Mouse (Mus musculus) hindbrain, embryonic 10.5 days (tissue): ENCODE measurements at regions not wholly inside any gene's neighbourhood (a gene's known extent, or its start where the extent isn't known, plus 50 kb on each side); places are given as distances from the start of the nearest gene placed in this dataset.

Experiments used
- DNase-seq: peaks from one replicate; pipeline ENCODE4 v3.0.0-alpha.2; 2017; ENCODE audit warnings: low spot score
- H3K27ac ChIP-seq: fragments of 300-500 bp; sonication (generic); 2 replicates; pipeline ENCODE4 v1.5.1; 2016; ENCODE audit warnings: mild to moderate bottlenecking, moderate library complexity
- H3K27me3 ChIP-seq: fragments of 300-500 bp; sonication (generic); 2 replicates; pipeline ENCODE4 v1.6.1; 2016; ENCODE audit warnings: mild to moderate bottlenecking; ENCODE audit not compliant: poor library complexity, insufficient read depth, severe bottlenecking
- H3K36me3 ChIP-seq: fragments of 300-500 bp; sonication (generic); 2 replicates; pipeline ENCODE4 v1.6.1; 2016; ENCODE audit warnings: mild to moderate bottlenecking, moderate library complexity
- H3K4me1 ChIP-seq: fragments of 300-500 bp; sonication (generic); replicated peaks from 2 replicates; pipeline ENCODE4 v1.6.1; 2016; ENCODE audit warnings: mild to moderate bottlenecking
- H3K4me3 ChIP-seq: fragments of 300-500 bp; sonication (generic); 2 replicates; pipeline ENCODE4 v1.5.1; 2016; ENCODE audit warnings: mild to moderate bottlenecking, moderate library complexity
- H3K9me3 ChIP-seq: fragments of 300-500 bp; sonication (generic); 2 replicates; pipeline ENCODE4 v1.6.1; 2016; ENCODE audit warnings: mild to moderate bottlenecking, moderate library complexity
- WGBS: fragments of 180-500 bp; shearing (Covaris S2); methylation state at CpG from one replicate; pipeline ENCODE4 v1.1.7; 2016; 5-methylcytosine and 5-hydroxymethylcytosine counted together

DNA sequence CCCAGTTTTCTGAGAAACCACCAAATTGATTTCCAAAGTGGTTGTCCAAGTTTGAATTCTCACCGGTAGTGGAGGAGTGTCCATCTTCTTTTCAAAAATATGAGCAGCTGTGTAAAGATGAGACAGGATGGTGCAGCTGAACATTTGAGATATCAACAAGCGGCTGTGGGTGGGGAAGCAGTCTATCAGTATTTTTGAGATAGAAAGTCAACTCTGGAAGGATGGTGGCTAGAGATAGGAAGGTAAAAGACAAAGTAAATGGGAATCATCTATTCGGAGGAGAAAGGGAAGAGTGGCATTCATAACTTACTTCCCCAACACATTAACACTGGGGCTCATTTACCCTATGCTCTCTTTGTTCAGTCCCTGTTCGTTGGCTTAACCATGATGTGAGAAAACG, 146.9 kb upstream of the Gmnc start:
- Histone ChIP-seq H3K36me3 (no peaks in the 10 kb centered on the region), H3K27me3 (no peaks in the 10 kb centered on the region), H3K27ac (no peak overlapping the region), H3K4me3 (no peak overlapping the region), H3K9me3 (no peaks in the 10 kb centered on the region), H3K4me1 (no peaks in the 10 kb centered on the region)
- WGBS, result 83% methylated on average over 5 of the region's 5 CpGs
- DNase-seq, result no peak

DNA sequence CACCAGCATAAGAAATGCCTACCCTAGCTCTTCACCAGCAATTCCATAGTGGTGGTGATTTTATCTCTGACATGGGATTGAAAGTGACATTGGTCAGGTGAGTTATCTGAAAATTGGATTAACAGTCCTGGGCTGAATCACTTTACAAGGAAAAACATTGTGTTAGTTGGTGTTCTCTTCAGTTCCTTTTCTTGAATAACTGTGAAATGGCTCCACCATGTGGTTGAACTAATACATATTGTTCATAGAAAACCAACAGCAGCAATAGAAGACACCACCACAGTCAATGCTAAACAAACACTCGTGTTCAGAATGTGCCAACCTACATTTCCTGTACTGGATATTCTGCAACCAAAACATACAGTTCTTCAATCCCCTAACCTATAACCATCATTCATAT, 147.5 kb upstream of the Gmnc start:
- WGBS, result 30% methylated on average over 1 of the region's 1 CpGs
- no peaks in the 10 kb centered on the region for H3K9me3 ChIP-seq
- no peak for DNase-seq

DNA sequence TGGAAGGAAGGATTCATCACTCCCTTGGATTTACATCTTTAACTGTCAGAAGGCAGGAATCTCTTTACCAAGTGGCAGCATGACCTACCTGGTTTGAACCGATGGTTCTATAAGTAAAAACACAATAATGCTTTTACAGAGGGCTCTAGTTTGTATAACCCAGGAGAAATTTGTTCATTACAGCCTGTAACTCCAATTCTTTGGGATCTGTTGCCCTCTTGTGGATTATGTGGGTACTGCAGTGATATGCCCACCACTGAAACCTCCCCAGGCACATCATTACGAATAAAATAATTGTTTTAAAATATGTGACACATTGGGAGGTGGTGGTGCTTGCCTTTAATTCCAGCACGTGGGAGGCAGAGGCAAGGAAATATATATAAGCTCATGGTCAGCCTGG, 148.6 kb upstream of the Gmnc start:
- Histone ChIP-seq H3K27me3 (no peaks in the 10 kb centered on the region), H3K36me3 (no peaks in the 10 kb centered on the region), H3K9me3 (no peaks in the 10 kb centered on the region), H3K27ac (no peak overlapping the region), H3K4me1 (no peaks in the 10 kb centered on the region), H3K4me3 (no peak overlapping the region)
- WGBS, result 21% methylated on average over 3 of the region's 3 CpGs
- peak; percentile 41 for DNase-seq

More for the DNA sequence above, 147.5 kb upstream of the Gmnc start:
- no peaks in the 10 kb centered on the region for H3K36me3 ChIP-seq
- no peak overlapping the region for H3K27ac ChIP-seq
- no peaks in the 10 kb centered on the region for H3K4me1 ChIP-seq
- no peaks in the 10 kb centered on the region for H3K27me3 ChIP-seq
- H3K4me3 ChIP-seq, result no peak overlapping the region

DNA sequence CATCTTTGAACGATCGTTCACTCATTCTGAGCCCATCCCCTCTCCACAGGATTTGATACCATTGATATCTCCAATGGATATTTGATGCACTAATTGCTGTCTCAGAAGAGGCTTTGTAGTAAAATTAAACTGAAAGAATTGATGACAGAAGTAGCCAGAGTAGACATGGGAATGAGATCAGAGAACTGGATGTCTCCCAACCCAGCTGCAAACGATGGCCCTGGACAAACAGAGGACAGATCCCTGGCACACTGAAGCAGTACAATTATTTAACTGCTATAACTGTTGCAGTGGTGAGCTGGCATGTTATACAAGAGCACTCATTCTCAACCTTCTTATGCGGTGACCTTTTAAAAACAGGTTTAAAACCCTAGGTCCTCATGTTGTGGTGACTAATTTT, 151.5 kb upstream of the Ostn start:
- Histone ChIP-seq H3K27ac (no peak overlapping the region), H3K36me3 (no peaks in the 10 kb centered on the region), H3K27me3 (no peaks in the 10 kb centered on the region), H3K4me1 (no peaks in the 10 kb centered on the region), H3K4me3 (no peak overlapping the region), H3K9me3 (no peaks in the 10 kb centered on the region)
- DNase-seq, result no peak
- 90% methylated on average over 4 of the region's 4 CpGs for WGBS

DNA sequence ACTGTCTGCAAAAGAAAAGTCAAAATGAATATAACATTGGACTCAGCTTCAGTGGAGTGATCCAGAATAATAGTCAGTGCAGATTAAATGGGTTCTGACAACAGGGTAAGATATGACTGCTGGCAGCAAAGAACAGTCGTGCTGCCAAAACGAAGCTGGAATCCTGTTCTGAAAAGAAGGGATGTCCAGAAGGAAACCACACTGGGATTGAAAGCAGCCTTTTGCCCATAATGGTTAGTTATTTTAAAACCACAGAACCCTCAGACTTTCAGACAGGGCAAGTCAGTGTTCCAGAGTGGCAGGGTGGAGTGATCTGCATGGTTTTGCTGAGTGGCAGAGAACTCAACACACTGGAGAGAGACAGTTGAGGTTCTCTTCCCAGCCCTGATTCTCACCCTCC, 111.6 kb upstream of the Ostn start:
- WGBS, result 79% methylated on average over 2 of the region's 2 CpGs
- Histone ChIP-seq H3K36me3 (no peaks in the 10 kb centered on the region), H3K4me1 (no peaks in the 10 kb centered on the region), H3K4me3 (no peak overlapping the region), H3K9me3 (no peaks in the 10 kb centered on the region), H3K27me3 (no peaks in the 10 kb centered on the region), H3K27ac (no peak overlapping the region)
- DNase-seq, result no peak
